Mouse (Mus musculus) spleen, postnatal 14 days (tissue): Measurements from ENCODE around the gene Hnrnpul1.
"Not testable (repeated sequence)": the region's sequence is repeated elsewhere in the genome, so short reads cannot be mapped to it uniquely, and the experiment has no call there.

Experiments used
- DNase-seq, 2 experiments: peaks; one replicate each; pipeline ENCODE4 v3.0.0; 2021 to 2022; ENCODE audit warnings: low spot score in 2 of 2

The Hnrnpul1 gene

DNA sequence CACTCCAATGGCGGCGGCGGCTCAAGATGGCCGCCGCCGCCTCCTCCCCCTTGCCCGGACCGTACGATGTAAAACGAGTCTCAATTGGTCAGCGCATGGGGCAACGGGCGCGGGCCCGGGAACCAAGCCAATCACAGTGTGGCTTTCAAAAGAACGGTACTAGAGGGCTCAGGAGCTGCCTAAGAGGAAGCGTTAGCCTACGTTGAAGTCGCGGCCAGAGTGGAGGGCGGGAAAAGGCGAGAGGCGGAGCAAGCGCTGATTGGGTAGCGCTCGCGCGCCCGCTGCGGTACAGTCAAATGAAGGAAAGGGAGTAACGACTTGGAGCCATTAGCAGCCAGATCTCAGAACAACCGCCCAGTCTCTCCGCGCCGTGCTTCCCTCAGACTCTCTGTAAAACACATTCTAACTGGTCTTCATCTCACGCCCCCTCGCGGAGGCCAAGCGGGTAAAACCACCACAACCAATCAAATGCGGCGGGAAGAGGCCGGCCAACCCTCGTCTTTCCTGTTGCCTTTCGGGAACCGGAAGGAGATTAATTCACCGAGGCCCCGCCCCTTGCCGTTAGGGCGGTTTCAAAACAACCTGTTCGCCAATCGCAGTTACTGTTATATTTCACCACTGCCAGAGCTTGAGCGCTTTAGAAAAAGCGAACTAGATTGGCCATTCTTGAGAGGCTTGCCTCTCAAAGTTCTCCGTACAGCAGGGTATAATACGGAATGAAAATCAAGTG lies at the start of gene Hnrnpul1:
Hnrnpul1 (minus strand) TSS at position 20 of the 730 bp plus-strand sequence.
- DNase-seq: peak; percentile 99

DNA sequence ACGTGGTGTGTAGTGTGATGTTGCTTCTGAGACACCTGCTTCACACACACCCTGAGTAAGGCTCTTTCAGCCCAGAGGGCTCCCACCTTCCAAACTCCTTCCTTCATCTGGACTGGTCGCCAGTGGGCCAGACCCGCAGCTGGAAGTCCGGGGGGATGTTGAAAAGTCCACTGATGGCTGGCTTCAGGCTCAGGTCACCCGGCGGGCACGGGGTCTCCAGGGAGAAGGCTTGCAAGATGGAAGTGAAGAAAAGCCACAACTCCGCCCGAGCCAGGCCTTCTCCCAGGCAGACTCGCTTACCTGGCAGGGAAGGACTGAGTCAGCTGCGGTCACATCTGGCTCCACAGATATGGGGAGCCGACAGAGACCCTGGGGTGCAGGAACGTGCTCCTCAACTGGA lies 48.9 kb upstream of the Hnrnpul1 start:
- no peak for DNase-seq

DNA sequence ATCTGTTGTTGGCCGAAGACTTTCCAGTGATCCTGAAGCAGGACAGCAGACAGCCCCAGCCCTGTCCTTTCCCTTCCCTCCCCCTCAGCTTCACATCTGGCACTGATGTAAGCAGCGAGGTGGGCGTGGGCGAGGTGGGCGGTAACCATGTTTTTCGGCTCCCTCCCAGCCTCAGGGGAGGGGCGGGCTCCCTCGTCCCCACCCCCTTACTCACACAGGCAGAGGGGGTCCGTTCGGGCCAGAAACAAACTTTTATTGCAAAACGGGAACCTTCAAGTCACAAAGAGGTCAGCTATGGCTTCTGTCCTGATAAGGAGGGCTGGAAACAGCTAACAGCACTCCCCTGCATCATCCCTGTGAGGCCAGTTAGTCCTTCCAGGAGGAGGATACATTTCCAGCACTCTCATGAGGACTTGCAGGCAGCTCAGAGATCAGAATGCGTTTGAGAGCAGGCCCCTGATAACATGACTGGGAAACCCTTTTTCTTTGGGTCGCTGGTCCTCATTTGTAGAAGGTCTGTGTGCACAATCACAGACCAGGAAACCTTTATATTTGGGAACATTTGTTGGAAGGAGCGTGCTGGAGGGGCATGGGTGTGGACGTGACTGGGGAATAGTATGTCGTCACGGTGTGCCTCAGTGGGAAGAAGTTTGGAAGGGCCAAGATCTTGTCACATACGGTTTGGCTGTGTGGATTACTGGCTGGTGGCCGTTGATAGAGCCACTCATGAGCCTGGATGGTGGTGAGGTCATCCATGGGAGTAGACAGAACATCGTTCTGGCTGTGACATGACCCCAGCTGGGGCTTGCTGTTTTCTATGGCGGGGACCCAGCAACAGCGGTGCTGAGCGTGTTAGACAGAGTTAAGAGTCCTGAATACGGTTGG lies 47.9 kb upstream of the Hnrnpul1 start:
- no peak for DNase-seq

DNA sequence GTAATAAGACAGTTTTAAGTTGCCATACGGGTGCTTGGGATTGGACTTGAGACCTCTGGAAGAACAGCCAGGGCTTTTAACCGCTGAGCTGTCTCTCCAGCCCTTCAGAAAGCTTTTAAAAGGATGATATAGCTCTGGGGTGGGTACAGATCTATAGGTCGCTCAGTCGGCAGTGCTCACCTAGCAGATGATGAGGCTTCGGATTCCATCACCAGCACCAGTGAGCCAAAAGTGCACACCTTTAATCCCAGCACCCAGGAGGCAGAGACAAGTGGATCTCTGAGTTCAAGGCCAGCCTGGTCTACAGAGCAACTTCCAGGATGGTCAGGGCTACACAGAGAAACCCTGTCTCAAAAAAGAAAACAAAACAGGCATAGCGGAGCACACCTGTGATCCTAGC lies 46.5 kb upstream of the Hnrnpul1 start:
- DNase-seq: no peak

DNA sequence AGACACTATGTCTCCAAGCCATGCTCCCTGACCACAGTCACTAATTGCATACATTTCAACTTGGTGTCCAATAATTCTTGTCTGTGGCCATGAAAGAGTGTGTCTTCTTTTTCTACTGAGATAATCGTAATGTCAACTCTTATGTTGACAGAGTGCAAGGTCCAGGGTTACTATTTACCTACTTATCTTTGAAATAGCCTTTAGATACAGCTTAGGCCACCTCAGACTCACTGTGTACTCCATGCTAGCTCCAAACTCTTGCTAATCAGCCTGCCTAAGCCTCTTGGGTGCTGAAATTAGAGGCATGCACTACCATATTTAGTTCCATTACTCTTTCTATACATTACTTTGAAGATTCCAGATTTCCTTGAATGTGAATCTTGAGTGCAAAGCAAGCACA lies 44.8 kb upstream of the Hnrnpul1 start:
- DNase-seq: no peak

GRCm38 (mm10) chr7:25798540-25798939 lies 44.0 kb upstream of the Hnrnpul1 start:
- DNase-seq: no peak

DNA sequence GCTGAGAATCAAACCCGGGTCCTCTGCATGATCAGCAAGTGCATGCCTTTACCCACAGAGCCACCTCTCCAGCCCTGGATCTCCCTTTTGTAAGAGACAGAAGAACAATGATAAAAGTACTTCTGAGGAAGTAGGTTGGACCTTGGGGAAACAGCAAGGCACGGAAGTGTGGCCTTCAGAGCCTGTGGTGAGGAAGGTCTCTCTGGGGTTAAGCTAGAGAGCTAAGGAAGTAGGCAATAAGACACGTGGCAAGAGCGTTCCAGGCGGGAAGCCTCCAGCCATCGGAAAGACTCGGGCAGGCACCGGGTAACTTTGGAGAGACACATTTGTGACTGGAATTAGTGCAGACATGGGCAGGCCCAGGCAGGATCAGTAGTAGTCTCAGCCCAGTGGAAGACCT lies 40.2 kb upstream of the Hnrnpul1 start:
- no peak for DNase-seq

DNA sequence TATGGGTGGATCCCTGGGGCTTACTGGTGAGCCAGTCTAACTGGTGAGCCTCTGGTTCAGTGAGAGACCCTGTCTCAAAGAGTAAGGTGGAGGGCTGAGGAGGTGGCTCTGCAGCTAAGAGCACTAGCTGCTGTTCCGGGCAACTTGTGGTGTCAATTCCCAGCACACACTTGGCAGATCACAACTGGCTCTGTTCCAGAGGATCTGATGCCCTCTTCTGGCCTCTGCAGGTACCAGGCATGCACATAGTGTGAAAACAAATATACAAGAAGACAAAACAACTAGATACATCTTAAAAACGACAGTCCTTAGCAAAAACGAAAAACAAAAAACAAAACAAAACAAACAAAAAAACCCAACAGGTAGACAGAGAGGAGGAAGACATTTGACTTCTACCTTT lies 39.1 kb upstream of the Hnrnpul1 start:
- DNase-seq: no peak

GRCm38 (mm10) chr7:25792966-25793365 lies 38.4 kb upstream of the Hnrnpul1 start:
- DNase-seq: not testable (repeated sequence)

GRCm38 (mm10) chr7:25790615-25791014 lies 36.1 kb upstream of the Hnrnpul1 start:
- no peak for DNase-seq

DNA sequence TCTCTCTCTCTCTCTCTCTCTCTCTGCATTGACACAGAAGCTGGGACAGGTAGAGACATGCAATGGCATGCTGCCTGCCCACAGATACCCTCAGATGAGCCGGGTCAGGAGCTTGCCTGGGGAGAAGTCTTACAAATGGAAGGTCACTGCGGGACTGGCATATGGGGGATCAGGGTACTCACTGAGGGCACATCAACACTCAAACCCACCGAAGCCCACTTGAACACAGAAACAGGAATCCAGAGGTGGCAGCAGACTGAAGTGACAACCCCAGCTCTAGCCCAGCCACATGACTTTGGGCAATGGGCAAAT lies 34.5 kb upstream of the Hnrnpul1 start:
- no peak for DNase-seq

- no peak for DNase-seq
Observed at GRCm38 (mm10) chr7:25788220-25789128, 33.9 kb upstream of the Hnrnpul1 start, which contains the start of gene Axl. TSS of gene Axl (minus strand) at chr7:25788705.

DNA sequence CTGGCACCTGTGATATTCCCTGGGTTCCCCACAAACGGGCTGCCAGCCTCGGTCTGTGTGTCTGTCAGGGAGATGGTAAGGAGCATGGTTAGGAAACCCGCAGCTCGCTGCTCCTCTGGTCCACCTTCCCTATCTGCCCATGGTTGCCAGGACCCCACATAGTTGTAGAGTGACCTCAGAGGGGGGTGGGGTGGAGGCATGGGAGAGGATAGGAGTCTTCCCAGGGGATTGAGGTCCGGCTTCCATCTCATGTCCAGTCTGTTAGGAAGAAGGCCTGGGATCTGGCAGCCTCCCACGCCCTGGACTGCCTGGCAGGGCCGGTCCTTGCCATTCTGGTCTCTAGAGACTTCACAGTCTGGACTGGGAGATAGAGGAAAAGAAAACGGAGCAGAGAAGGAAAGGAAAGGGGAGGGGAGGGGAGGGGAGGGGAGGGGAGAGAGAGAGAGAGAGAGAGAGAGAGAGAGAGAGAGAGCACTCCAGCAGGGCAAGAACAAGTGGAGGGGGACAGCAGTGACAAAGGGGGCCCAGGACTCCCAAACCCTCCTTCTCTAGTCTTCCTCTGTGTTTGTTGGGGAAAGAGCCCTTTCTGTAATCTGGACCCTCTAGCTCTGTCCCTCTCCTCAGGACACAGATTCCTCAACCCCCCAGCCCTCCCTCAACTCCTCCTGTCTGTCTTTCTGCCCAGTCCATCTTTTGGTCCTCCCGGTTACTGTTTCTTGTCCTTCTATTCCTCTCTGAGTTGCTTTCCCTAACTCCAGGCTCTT lies 33.1 kb upstream of the Hnrnpul1 start:
- DNase-seq: no peak

GRCm38 (mm10) chr7:25786974-25787373 lies 32.4 kb upstream of the Hnrnpul1 start:
- no peak for DNase-seq

DNA sequence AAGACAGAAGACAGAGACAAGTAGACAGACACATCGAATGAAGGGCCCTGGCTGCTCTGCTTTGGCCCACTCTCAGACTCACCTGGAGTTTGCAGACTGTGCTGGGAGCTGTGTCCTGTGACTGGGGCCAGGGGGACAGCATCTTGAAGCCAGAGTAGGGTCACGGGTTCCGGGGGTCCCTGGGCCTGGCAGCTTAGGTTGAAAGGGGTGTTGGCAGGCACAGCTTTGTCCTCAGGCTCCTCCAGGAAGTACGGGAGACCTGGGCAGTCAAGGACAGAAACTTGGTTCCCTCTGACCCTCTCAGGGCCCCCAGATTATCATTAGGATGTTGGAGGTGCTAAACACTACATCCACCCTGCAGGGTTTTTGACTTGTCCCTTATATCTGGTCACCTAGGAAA lies 31.2 kb upstream of the Hnrnpul1 start:
- DNase-seq: no peak

GRCm38 (mm10) chr7:25784808-25785207 lies 30.3 kb upstream of the Hnrnpul1 start:
- no peak for DNase-seq

DNA sequence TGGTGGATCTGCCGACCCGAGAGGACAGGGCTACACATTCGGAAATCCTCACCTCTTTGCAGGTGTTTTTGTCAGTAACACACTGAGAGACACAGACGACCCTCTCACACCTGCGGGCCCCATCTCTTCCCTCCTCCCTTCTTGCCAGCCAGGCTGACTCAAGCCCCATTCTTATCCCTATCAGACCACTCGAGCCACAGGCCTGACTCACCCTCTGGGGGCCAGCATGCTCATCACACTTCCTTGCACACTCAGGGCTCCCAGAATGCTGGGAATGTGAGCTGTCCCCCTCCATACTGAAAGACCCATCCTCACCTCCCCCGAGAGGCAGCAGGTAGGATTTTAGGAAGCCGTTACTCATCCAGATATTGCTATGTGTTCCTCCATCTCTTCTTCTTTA lies 29.2 kb upstream of the Hnrnpul1 start:
- DNase-seq: no peak

- no peak for DNase-seq
Observed at GRCm38 (mm10) chr7:25782744-25783143, 28.2 kb upstream of the Hnrnpul1 start.

GRCm38 (mm10) chr7:25781937-25782610 lies 27.5 kb upstream of the Hnrnpul1 start:
- DNase-seq: no peak

GRCm38 (mm10) chr7:25781321-25781936 lies 26.9 kb upstream of the Hnrnpul1 start:
- no peak for DNase-seq
